ENCODE assay signal across 18 mouse cellular contexts in the genomic region with DNA sequence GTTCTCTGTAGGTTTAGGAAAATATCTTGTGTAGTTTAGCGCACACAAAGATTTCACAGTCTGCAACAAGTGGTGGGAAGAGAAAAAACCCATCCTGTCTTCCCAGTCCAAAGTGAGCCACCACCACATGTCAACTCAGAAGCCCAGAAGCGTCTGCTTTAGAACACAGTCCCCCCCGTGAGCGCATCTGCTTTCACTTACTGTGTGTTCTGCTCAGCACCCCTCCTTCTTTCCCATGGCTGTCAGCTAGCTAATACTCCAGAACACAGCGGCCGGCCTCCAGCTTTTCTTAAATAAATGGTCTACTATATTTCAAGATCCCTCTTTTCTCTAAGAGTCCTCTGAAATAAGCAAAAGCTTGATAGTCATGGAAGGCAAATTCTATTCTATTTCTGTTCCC. TPM values are rescaled to one million over a fixed set of nuclear protein-coding genes. Genes with fewer than 3 reads are reported as not detected.
A peak's percentile ranks its signal among the peaks of the same experiment; 100 is the strongest.
DNase-seq lines count a peak whose midpoint lies in the region; ATAC-seq lines count a peak whose summit lies in the region.
"Had no signal": no experiment of that assay in that cellular context is flagged by ENCODE, and none has a peak within 500 bp of the region (broad histone marks: within the 10 kb centered on the region; RNA-seq: fewer than 3 reads in every experiment).

No protein-coding gene starts in this region.

- no peak overlapping the region for H3K9ac ChIP-seq in intestine, embryonic 14.5 days (ENCODE audit: low read length)
- H3K9ac ChIP-seq in intestine, embryonic 15.5 days: no peak overlapping the region
- H3K9ac ChIP-seq in limb, embryonic 11.5 days (ENCODE audit: low read length): no peak overlapping the region
- H3K9ac ChIP-seq: forebrain, embryonic 12.5 days; hindbrain, embryonic 13.5 days; liver, embryonic 13.5 days had no signal

- peaks cover 4% of the 10 kb centered on the region; the same call in 1 of the 2 replicates for H3K4me1 ChIP-seq in intestine, embryonic 14.5 days (replicated peaks; ENCODE audit: control insufficient read depth, insufficient read depth, low read length)
- no peaks in the 10 kb centered on the region for H3K4me1 ChIP-seq in intestine, embryonic 15.5 days (replicated peaks)
- H3K4me1 ChIP-seq in embryonic facial prominence, embryonic 10.5 days: peaks cover 13% of the 10 kb centered on the region; the same call in 1 of the 2 replicates
- no peaks in the 10 kb centered on the region for H3K4me1 ChIP-seq in limb, embryonic 11.5 days (ENCODE audit: control insufficient read depth, insufficient read depth, low read length)
- H3K4me1 ChIP-seq: forebrain, embryonic 12.5 days; liver, embryonic 13.5 days had no signal

- no peaks in the 10 kb centered on the region for H3K9me3 ChIP-seq in intestine, embryonic 14.5 days (ENCODE audit: control insufficient read depth, low read length)
- H3K9me3 ChIP-seq in intestine, embryonic 15.5 days: no peaks in the 10 kb centered on the region
- H3K9me3 ChIP-seq in embryonic facial prominence, embryonic 10.5 days: no peaks in the 10 kb centered on the region
- no peaks in the 10 kb centered on the region for H3K9me3 ChIP-seq in limb, embryonic 11.5 days (ENCODE audit: control insufficient read depth, low read length)
- H3K9me3 ChIP-seq: forebrain, embryonic 12.5 days; hindbrain, embryonic 13.5 days; liver, embryonic 13.5 days had no signal

- no peaks in the 10 kb centered on the region for H3K27me3 ChIP-seq in intestine, embryonic 14.5 days (replicated peaks; ENCODE audit: control insufficient read depth, insufficient read depth, low read length)
- no peaks in the 10 kb centered on the region for H3K27me3 ChIP-seq in intestine, embryonic 15.5 days (replicated peaks)
- H3K27me3 ChIP-seq in embryonic facial prominence, embryonic 10.5 days (replicated peaks; ENCODE audit: low read depth, poor library complexity, severe bottlenecking): no peaks in the 10 kb centered on the region
- no peaks in the 10 kb centered on the region for H3K27me3 ChIP-seq in limb, embryonic 11.5 days (ENCODE audit: control insufficient read depth, insufficient read depth, low read length)
- H3K27me3 ChIP-seq: forebrain, embryonic 12.5 days; hindbrain, embryonic 13.5 days; liver, embryonic 13.5 days; megakaryocyte, embryonic 14.5 days had no signal

- no peak overlapping the region for H3K4me2 ChIP-seq in intestine, embryonic 14.5 days (ENCODE audit: low read length)
- no peak overlapping the region for H3K4me2 ChIP-seq in intestine, embryonic 15.5 days (replicated peaks)
- no peak overlapping the region for H3K4me2 ChIP-seq in limb, embryonic 11.5 days (ENCODE audit: low read depth, severe bottlenecking)
- H3K4me2 ChIP-seq: forebrain, embryonic 12.5 days; hindbrain, embryonic 13.5 days; liver, embryonic 13.5 days had no signal

- no peak for ATAC-seq in intestine, embryonic 14.5 days (replicated peaks; ENCODE audit: low FRiP score, low TSS enrichment, low read depth)
- no peak for ATAC-seq in intestine, embryonic 15.5 days
- no peak for ATAC-seq in limb, embryonic 11.5 days (ENCODE audit: insufficient number of reproducible peaks, low FRiP score, low TSS enrichment, low read depth)
- ATAC-seq: CD4-positive, CD25-positive, alpha-beta regulatory T cell, adult 4 months had no signal

- DNase-seq in intestine, embryonic 14.5 days (ENCODE audit: low spot score): no peak
- DNase-seq in embryo, embryonic 10.5 days (ENCODE audit: low spot score): peak; percentile 65
- DNase-seq in embryonic facial prominence, embryonic 10.5 days (ENCODE audit: low spot score): peak; percentile 63
- peak; percentile 45 for DNase-seq in limb, embryonic 11.5 days (ENCODE audit: low spot score)
- no peak for DNase-seq in gastrocnemius, adult 18-20 months (ENCODE audit: low spot score)
- no peak for DNase-seq in ovary, postnatal 36 days (ENCODE audit: low spot score)
- DNase-seq: adrenal gland, adult 2 months; cerebellum, adult 18-20 months; kidney, adult 11 months; kidney, postnatal 14 days; liver, embryonic 13.5 days; right cerebral cortex, postnatal 4 days; thymus, adult 2 months had no signal

- H3K27ac ChIP-seq in intestine, embryonic 14.5 days (ENCODE audit: low read depth): 0 out of 2 replicates have a peak overlapping the region, but pooled peaks have one; percentile 7
- no peak overlapping the region for H3K27ac ChIP-seq in intestine, embryonic 15.5 days
- no peak overlapping the region for H3K27ac ChIP-seq in embryonic facial prominence, embryonic 10.5 days (replicated peaks)
- H3K27ac ChIP-seq in limb, embryonic 11.5 days (replicated peaks; ENCODE audit: low read depth, low read length): no peak overlapping the region
- H3K27ac ChIP-seq: forebrain, embryonic 12.5 days; hindbrain, embryonic 13.5 days; liver, embryonic 13.5 days had no signal

- no peaks in the 10 kb centered on the region for H3K36me3 ChIP-seq in intestine, embryonic 14.5 days (ENCODE audit: control insufficient read depth, insufficient read depth, low read length)
- no peaks in the 10 kb centered on the region for H3K36me3 ChIP-seq in intestine, embryonic 15.5 days
- H3K36me3 ChIP-seq in embryonic facial prominence, embryonic 10.5 days (replicated peaks): no peaks in the 10 kb centered on the region
- no peaks in the 10 kb centered on the region for H3K36me3 ChIP-seq in limb, embryonic 11.5 days (ENCODE audit: control insufficient read depth, insufficient read depth, low read length)
- H3K36me3 ChIP-seq: forebrain, embryonic 12.5 days; hindbrain, embryonic 13.5 days; liver, embryonic 13.5 days had no signal

- no peak overlapping the region for H3K4me3 ChIP-seq in intestine, embryonic 14.5 days (ENCODE audit: low read depth, low read length)
- H3K4me3 ChIP-seq in intestine, embryonic 15.5 days (replicated peaks): no peak overlapping the region
- H3K4me3 ChIP-seq in embryonic facial prominence, embryonic 10.5 days: no peak overlapping the region
- no peak overlapping the region for H3K4me3 ChIP-seq in limb, embryonic 11.5 days (ENCODE audit: low read depth, low read length)
- H3K4me3 ChIP-seq: forebrain, embryonic 12.5 days; hindbrain, embryonic 13.5 days; liver, embryonic 13.5 days; megakaryocyte, embryonic 14.5 days had no signal

- 58% methylated on average over 6 of the region's 6 CpGs for WGBS in intestine, embryonic 14.5 days
- WGBS in intestine, embryonic 15.5 days: 68% methylated on average over 6 of the region's 6 CpGs
- 47% methylated on average over 6 of the region's 6 CpGs for WGBS in embryonic facial prominence, embryonic 10.5 days
- WGBS in limb, embryonic 11.5 days: 47% methylated on average over 6 of the region's 6 CpGs

RNA-seq across cellular contexts. Expression of a gene that starts 57.6 kb away (rescaled TPM):
- 2.4 and 4.2 TPM in 2 replicates for polyA plus RNA-seq in intestine, embryonic 14.5 days (2014; fragmentation: Nextera tagmentation; extraction: Ambion mirVana)
- polyA plus RNA-seq in intestine, embryonic 15.5 days (2015; fragmentation: Nextera tagmentation; extraction: Ambion mirVana): 2.7 and 2.9 TPM in 2 replicates
- polyA plus RNA-seq in embryonic facial prominence, embryonic 10.5 days (2016; fragmentation: Nextera tagmentation; extraction: Ambion mirVana): 2.6 and 2.9 TPM in 2 replicates
- polyA plus RNA-seq in limb, embryonic 11.5 days (2014; fragmentation: Nextera tagmentation; extraction: Ambion mirVana): 1.5 and 2.2 TPM in 2 replicates
- under 1 TPM; 0.28 to 0.34 TPM for total RNA-seq in gastrocnemius, adult 18-20 months (2021)

RNA-seq across cellular contexts. Expression of a gene that starts 57.7 kb away (rescaled TPM):
- 32.3 and 34.0 TPM in 2 replicates for polyA plus RNA-seq in intestine, embryonic 14.5 days (2014; fragmentation: Nextera tagmentation; extraction: Ambion mirVana)
- polyA plus RNA-seq in intestine, embryonic 15.5 days (2015; fragmentation: Nextera tagmentation; extraction: Ambion mirVana): 40.6 and 42.4 TPM in 2 replicates
- 34.0 and 34.2 TPM in 2 replicates for polyA plus RNA-seq in embryonic facial prominence, embryonic 10.5 days (2016; fragmentation: Nextera tagmentation; extraction: Ambion mirVana)
- 30.0 and 31.9 TPM in 2 replicates for polyA plus RNA-seq in limb, embryonic 11.5 days (2014; fragmentation: Nextera tagmentation; extraction: Ambion mirVana)
- total RNA-seq in gastrocnemius, adult 18-20 months (2021): 1 to 10 TPM; 3.3 to 4.6 TPM

Comparison
In these comparisons a context has a peak if more than half of its experiments do, and no peak if none do; other contexts are left out.
1. DNase-seq: peak in embryo, embryonic 10.5 days (single experiment), embryonic facial prominence, embryonic 10.5 days (single experiment) and limb, embryonic 11.5 days (single experiment); none in intestine, embryonic 14.5 days (single experiment), gastrocnemius, adult 18-20 months (single experiment) and ovary, postnatal 36 days (single experiment).